Mouse (Mus musculus) neural tube, embryonic 12.5 days (tissue): ENCODE measurements around the gene Irak1bp1. TPM values are rescaled to one million over a fixed set of nuclear protein-coding genes. Genes with fewer than 3 reads are reported as not detected.

Source experiments
- ATAC-seq: fragments of 200-750 bp; cut with Nextera tagmentation; 2 replicates; pipeline ENCODE4 v1.8.0; 2017; ENCODE audit warnings: low read depth, mild to moderate bottlenecking, moderate TSS enrichment, moderate library complexity; ENCODE audit not compliant: low FRiP score
- H3K27ac ChIP-seq: fragments of 300-500 bp; sonication (generic); 2 replicates; pipeline ENCODE4 v1.5.1; 2016
- H3K27me3 ChIP-seq: fragments of 300-500 bp; sonication (generic); replicated peaks from 2 replicates; pipeline ENCODE4 v1.6.1; 2016; ENCODE audit warnings: mild to moderate bottlenecking
- H3K36me3 ChIP-seq: fragments of 300-500 bp; sonication (generic); 2 replicates; pipeline ENCODE4 v1.6.1; 2016; ENCODE audit warnings: mild to moderate bottlenecking
- H3K4me1 ChIP-seq: fragments of 300-500 bp; sonication (generic); 2 replicates; pipeline ENCODE4 v1.6.1; 2016
- H3K4me2 ChIP-seq: fragments of 300-500 bp; sonication (generic); replicated peaks from 2 replicates; pipeline ENCODE4 v1.6.1; 2016; ENCODE audit warnings: mild to moderate bottlenecking
- H3K4me3 ChIP-seq: fragments of 300-500 bp; sonication (generic); 2 replicates; pipeline ENCODE4 v1.5.1; 2016
- H3K9ac ChIP-seq: fragments of 300-500 bp; sonication (generic); 2 replicates; pipeline ENCODE4 v1.6.1; 2016; ENCODE audit warnings: mild to moderate bottlenecking
- H3K9me3 ChIP-seq: fragments of 300-500 bp; sonication (generic); 2 replicates; pipeline ENCODE4 v1.6.1; 2016; ENCODE audit warnings: mild to moderate bottlenecking
- WGBS: fragments of 180-500 bp; shearing (Covaris S2); methylation state at CpG from one replicate; pipeline ENCODE4 v1.1.7; 2016; 5-methylcytosine and 5-hydroxymethylcytosine counted together
- polyA plus RNA-seq: library from polyadenylated mRNA; unstranded; fragments of >200 nt; fragmentation: Nextera tagmentation; extraction: Ambion mirVana; gene quantifications from 2 replicates; pipeline ENCODE4 v1.2.1, GENCODE M21; 2016

Irak1bp1 gene
- 27.1 and 27.7 TPM in 2 replicates for polyA plus RNA-seq

DNA sequence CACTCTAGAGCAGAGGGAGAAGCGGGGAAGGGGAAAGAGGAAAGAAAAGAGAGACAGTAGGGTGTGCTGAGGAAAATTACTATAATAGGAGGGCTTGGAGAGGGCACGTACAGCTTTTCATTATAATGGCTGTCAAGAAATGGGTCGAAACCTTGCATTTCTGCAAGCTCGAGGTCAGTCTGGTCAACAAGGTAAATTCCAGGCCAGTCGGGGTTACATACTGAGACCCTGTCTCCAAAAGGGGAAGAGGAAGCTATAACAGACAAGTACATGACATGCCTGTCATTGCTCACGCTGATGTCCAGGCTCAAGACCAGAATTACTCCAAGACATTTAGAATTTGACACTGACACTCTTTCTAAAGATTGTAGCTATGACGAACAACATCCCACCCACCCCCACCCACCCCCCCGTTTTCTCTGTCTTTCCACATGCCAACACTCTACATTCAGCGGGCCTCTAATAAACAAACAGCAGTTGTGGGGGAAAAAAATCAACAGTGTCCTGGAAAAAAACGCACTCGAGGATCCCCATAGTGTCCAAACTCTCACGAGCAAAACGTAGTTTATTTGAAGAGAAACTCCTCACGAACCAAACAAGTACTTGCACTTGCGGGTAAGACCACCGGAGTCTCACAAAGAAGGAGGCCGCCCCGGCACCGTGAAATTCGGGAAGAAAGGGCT, at the start of gene Irak1bp1:
Gene Irak1bp1 (plus strand): TSS at position 534 of the 683 bp plus-strand sequence.
- peak within 1 kb of the TSS; percentile 85 for H3K9ac ChIP-seq
- no peaks in the 10 kb centered on the region for H3K27me3 ChIP-seq
- peaks cover 3% of the 10 kb centered on the region; the same call in 1 of the 2 replicates for H3K36me3 ChIP-seq
- peak within 1 kb of the TSS; percentile 65 for H3K4me2 ChIP-seq
- H3K9me3 ChIP-seq, result no peaks in the 10 kb centered on the region
- H3K27ac ChIP-seq, result peak within 1 kb of the TSS; percentile 84
- 14% methylated on average over 20 of the region's 20 CpGs for WGBS
- peak within 1 kb of the TSS; percentile 78 for H3K4me3 ChIP-seq
- peaks cover 5% of the 10 kb centered on the region; the same call in 1 of the 2 replicates for H3K4me1 ChIP-seq
- ATAC-seq, result peak; percentile 34

DNA sequence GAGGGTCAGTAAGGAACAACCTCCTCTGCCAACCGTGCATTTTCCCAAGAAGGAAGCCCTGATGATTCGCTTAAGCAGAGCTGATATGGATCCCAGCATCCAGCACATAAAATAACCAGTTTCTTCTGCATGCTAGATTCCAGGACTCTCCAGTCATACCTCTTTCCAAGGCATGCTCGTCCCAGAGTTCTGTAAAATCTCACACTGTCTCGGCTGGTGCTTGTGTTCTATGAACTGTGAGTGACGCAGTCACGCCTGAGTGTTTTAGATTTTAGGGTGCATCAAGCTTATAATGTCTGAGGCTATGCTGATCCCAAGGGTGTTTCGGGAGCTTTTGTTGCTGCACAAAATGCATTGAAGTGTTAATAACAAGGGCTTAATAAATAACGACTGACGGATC, 41.0 kb upstream of the Irak1bp1 start:
- Histone ChIP-seq H3K27ac (no peak overlapping the region), H3K4me2 (no peak overlapping the region), H3K9ac (no peak overlapping the region), H3K36me3 (no peaks in the 10 kb centered on the region), H3K9me3 (no peaks in the 10 kb centered on the region), H3K4me1 (peaks cover 3% of the 10 kb centered on the region; the same call in 1 of the 2 replicates), H3K27me3 (no peaks in the 10 kb centered on the region), H3K4me3 (no peak overlapping the region)
- ATAC-seq, result no peak
- 41% methylated on average over 9 of the region's 9 CpGs for WGBS

DNA sequence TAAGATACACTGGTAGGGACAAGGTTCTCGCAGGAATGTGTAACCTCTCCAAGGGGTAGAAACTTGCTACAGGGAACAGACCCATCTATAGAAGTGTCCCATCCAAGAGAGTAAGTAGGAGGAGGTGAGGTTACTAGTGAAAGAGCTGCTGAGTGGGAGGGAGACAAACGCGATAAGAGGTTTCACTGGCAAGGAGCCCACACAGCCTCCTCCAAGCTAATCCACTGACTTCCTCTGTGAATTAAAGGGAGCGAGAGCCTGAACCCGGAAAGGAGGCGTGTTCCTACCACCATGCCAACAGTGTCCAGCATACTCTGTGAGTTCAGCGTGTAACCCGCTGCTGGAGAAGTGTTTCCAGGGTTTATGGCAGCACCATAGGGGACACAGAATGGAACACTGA, 29.0 kb upstream of the Irak1bp1 start:
- ATAC-seq, result no peak
- Histone ChIP-seq H3K9ac (no peak overlapping the region), H3K27ac (no peak overlapping the region), H3K27me3 (no peaks in the 10 kb centered on the region), H3K4me3 (no peak overlapping the region), H3K4me1 (no peaks in the 10 kb centered on the region), H3K36me3 (no peaks in the 10 kb centered on the region), H3K4me2 (no peak overlapping the region), H3K9me3 (no peaks in the 10 kb centered on the region)
- 88% methylated on average over 8 of the region's 8 CpGs for WGBS

DNA sequence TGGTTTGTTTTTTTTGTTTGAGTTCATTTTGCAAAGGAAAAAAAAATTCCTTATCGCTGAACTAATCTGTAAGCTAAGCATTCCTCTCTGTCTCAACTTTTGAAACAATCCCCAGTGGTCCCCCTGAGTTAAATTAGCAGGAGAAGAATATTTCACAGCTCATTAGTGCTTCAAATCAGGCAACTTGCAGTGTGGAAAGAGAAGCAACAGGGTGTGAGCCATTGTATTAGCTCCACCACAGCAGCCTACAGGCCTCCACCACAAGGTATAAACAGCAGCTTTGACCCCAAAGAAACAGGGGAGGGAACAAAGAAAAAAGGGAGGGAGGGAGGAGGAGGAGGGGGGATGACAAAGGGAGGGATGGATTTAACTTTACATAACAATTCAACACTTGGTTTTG, 22.2 kb upstream of the Irak1bp1 start:
- Histone ChIP-seq H3K36me3 (no peaks in the 10 kb centered on the region), H3K9ac (no peak overlapping the region), H3K27me3 (no peaks in the 10 kb centered on the region), H3K27ac (no peak overlapping the region), H3K4me2 (no peak overlapping the region), H3K4me3 (no peak overlapping the region), H3K9me3 (no peaks in the 10 kb centered on the region), H3K4me1 (peaks cover 4% of the 10 kb centered on the region; the same call in 1 of the 2 replicates)
- ATAC-seq, result no peak
- 10% methylated on average over 1 of the region's 1 CpGs for whole genome bisulfite sequencing

DNA sequence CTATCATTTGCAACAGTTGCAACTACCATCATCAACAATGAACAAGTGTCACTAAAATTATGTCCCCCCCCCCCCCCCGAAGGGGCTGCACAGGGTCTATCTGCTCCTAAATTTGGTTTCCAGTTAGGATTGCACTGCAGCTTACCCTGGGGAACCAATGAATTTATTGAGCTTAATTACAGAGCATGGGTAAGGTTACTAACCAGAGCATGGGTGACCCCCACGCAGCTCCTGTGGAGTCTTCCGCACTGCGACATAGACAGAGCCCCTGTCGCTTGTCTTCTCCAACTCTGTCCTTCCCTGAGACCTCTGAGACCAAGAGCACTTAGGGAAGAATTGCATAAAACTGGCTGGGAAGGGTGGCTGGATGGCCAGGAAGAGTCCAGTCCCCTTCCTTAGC, 21.7 kb upstream of the Irak1bp1 start:
- no peaks in the 10 kb centered on the region for H3K9me3 ChIP-seq
- H3K4me3 ChIP-seq, result no peak overlapping the region
- no peak overlapping the region for H3K9ac ChIP-seq
- no peaks in the 10 kb centered on the region for H3K27me3 ChIP-seq
- H3K27ac ChIP-seq, result no peak overlapping the region
- H3K4me2 ChIP-seq, result no peak overlapping the region
- ATAC-seq, result no peak
- no peaks in the 10 kb centered on the region for H3K36me3 ChIP-seq
- peaks cover 4% of the 10 kb centered on the region; the same call in 1 of the 2 replicates for H3K4me1 ChIP-seq
- WGBS, result 41% methylated on average over 5 of the region's 5 CpGs

DNA sequence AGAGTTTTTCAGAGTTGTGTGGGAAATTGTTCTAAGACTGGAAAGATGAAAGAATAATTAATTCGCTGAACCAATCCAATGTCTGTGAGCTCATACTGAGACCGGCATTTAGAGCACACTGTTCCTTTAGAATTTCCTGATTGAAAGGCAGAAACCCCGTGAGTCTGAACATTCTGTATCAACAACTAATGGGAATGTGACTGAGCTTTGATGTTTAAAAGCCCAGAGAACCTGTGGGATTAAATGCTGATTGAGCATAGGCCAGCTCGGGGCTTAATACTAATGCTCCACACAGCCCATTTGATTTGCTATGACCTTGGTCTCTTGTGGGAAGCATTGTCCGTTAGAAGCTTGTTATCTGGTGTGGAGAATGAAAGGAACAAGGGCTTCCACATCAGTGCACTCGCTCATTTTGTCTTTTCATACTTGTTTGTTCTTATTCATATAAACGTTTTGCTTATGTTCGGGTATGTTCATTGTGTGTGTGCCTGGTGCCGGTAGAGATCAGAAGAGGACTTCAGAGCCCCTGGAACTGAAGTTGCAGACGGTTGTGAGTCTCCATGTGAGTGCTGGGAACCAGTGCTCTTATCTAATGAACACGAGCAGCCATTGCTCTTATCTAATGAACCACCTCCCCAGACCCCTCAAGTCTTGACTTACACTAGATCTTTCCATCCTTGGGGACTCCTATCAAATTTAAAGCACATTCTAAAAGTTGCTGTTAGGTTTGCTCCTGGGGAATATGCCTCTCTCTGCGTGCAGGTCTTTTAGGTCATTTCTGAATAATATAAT, 17.0 kb upstream of the Irak1bp1 start:
- Histone ChIP-seq H3K9me3 (no peaks in the 10 kb centered on the region), H3K27ac (no peak overlapping the region), H3K4me2 (no peak overlapping the region), H3K9ac (no peak overlapping the region), H3K36me3 (no peaks in the 10 kb centered on the region), H3K4me1 (peaks cover 4% of the 10 kb centered on the region; the same call in 1 of the 2 replicates), H3K27me3 (no peaks in the 10 kb centered on the region), H3K4me3 (no peak overlapping the region)
- WGBS, result 75% methylated on average over 12 of the region's 12 CpGs
- ATAC-seq, result no peak

DNA sequence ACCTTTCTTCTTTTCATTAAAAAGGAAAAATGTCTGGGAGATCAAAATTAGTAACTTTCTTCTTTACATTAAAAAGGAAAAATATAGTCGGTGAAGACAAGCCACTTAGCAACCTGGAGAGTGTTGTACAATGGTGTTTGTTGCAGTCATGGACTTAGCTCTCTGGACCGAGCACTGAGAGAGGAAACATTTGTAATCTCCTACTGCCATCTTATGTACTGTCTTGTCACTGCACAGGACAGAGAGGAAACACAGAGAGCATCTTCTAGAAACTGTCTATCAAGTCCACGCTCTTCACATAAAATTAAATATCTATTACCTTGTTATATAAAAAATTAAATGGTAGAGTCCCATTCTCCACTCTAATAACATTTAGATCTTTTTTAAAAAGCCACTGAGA, 14.8 kb upstream of the Irak1bp1 start:
- Histone ChIP-seq H3K9me3 (no peaks in the 10 kb centered on the region), H3K4me3 (no peak overlapping the region), H3K4me1 (no peaks in the 10 kb centered on the region), H3K27ac (no peak overlapping the region), H3K9ac (no peak overlapping the region), H3K27me3 (no peaks in the 10 kb centered on the region), H3K4me2 (no peak overlapping the region), H3K36me3 (no peaks in the 10 kb centered on the region)
- WGBS, result 60% methylated on average over 3 of the region's 3 CpGs
- no peak for ATAC-seq

DNA sequence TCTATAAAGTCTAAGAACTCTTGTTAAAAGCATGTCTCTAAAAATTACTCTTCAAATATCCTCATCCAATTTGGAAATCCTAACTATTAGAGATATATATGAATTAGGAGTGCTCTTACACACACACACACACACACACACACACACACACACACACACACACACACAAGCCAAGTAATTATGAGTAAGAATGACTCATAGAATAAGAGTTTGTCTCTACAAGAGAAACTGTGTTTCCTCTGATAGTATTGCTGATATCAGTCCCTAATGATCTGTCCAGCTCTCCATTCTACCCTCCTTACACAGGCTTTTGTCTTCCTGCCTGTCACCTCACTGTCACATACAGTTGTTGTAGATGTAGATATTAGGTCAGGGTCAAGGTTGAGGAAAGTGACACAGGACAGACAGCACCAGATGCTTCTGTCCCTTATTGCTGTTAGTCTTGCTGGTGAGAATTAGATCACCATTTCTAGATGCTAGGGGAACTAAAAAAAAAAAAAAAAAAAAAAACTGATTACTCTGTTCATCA, 14.0 kb upstream of the Irak1bp1 start:
- ATAC-seq, result no peak
- H3K27ac ChIP-seq, result no peak overlapping the region
- H3K9ac ChIP-seq, result no peak overlapping the region
- H3K27me3 ChIP-seq, result no peaks in the 10 kb centered on the region
- no peaks in the 10 kb centered on the region for H3K36me3 ChIP-seq
- H3K9me3 ChIP-seq, result no peaks in the 10 kb centered on the region
- H3K4me1 ChIP-seq, result no peaks in the 10 kb centered on the region
- H3K4me2 ChIP-seq, result no peak overlapping the region
- H3K4me3 ChIP-seq, result no peak overlapping the region

DNA sequence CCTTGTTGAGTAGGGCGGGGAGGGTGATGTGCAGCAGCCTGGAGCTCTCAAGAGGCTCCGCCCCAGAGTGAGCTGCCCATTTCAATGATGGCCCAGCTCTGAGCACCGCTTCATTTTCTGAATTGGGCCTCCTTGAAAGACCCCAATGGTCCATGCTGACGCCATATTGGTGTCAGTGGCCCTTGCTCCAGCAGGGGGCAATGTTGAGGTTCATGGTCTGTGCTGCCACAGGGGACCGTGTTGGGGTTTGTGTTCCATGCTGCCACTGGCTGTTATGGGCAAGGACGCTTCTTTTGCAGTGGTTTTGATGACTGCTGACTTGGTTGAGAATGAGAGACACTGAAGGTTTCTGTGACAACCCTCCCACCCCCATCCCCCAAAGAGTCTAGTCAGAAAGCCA, 2.9 kb upstream of the Irak1bp1 start:
- H3K4me1 ChIP-seq, result peaks cover 5% of the 10 kb centered on the region; the same call in 1 of the 2 replicates
- H3K9ac ChIP-seq, result no peak overlapping the region
- no peaks in the 10 kb centered on the region for H3K9me3 ChIP-seq
- no peak overlapping the region for H3K4me2 ChIP-seq
- WGBS, result 92% methylated on average over 6 of the region's 6 CpGs
- no peaks in the 10 kb centered on the region for H3K27me3 ChIP-seq
- no peak overlapping the region for H3K4me3 ChIP-seq
- no peak for ATAC-seq
- no peak overlapping the region for H3K27ac ChIP-seq
- H3K36me3 ChIP-seq, result peaks cover 3% of the 10 kb centered on the region; the same call in 1 of the 2 replicates

DNA sequence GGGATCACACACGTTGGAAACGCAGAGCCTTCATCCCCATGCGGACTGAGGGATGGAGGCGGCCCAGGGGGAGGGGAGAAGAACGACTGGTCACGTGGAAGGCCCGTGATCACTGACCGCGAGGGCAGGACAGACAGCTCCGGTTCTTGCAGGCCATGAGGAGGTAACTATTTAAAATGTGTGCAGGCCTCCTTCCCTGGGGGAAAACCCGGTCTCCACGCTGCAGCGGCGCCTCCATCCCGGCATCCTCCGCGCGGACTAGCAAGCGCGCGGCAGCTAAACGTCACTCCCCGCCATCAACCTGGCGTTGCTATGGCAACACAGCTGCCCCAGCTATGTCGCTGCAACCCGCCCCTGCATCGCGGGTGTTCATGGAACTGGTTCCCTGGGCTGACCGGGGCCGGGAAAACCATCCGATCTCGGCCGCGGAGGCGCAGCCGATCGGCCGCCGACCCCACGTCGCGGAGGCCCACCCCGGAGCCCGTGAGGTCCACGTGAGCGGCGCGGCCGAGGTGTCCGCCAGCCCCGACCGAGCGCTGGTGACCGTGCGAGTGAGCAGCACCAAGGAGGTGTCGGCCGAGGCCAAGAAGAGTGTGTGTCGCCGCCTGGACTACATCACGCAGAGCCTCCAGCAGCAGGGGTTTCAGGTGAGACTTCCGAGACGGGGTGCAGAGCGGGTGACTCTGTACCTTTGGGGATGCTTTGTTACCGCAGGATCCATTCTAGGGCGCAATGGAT, 522 bp downstream of the Irak1bp1 start:
- peak; percentile 97 for ATAC-seq
- 1% methylated on average over 65 of the region's 65 CpGs for WGBS
- H3K36me3 ChIP-seq, result peaks cover 3% of the 10 kb centered on the region; the same call in 1 of the 2 replicates
- no peaks in the 10 kb centered on the region for H3K27me3 ChIP-seq
- H3K9me3 ChIP-seq, result no peaks in the 10 kb centered on the region
- peak overlapping the region; percentile 85 for H3K9ac ChIP-seq
- peak overlapping the region; percentile 65 for H3K4me2 ChIP-seq
- peaks cover 5% of the 10 kb centered on the region; the same call in 1 of the 2 replicates for H3K4me1 ChIP-seq
- peak overlapping the region; percentile 84 for H3K27ac ChIP-seq
- peak overlapping the region; percentile 78 for H3K4me3 ChIP-seq

DNA sequence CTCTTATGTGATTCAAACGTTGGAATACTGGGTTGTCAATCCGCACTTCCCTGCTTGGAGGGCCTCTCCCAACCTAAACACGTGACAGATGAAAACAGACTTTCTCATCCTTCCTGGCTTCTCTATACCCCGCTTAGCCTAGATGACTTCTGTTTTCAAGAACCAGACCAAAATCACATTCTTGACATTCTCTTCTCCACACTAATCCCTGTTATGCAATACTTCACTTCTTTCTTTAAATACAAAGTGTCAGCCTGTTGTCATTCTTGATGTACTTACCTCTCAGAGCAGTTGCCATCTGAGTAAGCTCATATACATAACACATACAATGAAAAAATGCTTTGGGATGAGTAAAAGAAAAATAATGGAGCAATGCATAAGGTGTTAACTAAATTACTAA, 2.6 kb downstream of the Irak1bp1 start:
- no peak overlapping the region for H3K9ac ChIP-seq
- H3K36me3 ChIP-seq, result no peaks in the 10 kb centered on the region
- 72% methylated on average over 4 of the region's 4 CpGs for WGBS
- H3K9me3 ChIP-seq, result no peaks in the 10 kb centered on the region
- H3K4me3 ChIP-seq, result no peak overlapping the region
- ATAC-seq, result no peak
- H3K4me2 ChIP-seq, result no peak overlapping the region
- no peak overlapping the region for H3K27ac ChIP-seq
- H3K4me1 ChIP-seq, result peaks cover 9% of the 10 kb centered on the region; the same call in 1 of the 2 replicates
- H3K27me3 ChIP-seq, result no peaks in the 10 kb centered on the region

DNA sequence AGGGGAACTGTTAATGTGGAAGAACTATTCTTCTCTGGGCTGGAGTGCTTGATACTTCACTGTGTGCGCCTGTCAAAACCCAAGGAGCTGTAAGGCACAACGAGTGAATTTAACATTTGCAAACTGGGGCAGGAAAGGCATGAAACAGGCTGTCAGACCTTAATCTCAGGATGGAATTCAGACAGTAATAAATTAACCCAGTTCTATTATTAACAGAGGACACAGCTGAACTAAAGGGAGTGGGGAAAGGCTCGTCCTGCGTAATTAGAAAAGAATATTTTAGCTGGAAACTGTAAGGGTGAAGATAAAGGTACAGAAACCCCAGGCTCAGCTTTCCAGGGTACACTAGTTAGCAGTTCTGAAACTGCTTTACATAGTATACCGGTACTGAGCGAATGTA, 6.6 kb downstream of the Irak1bp1 start:
- Histone ChIP-seq H3K9ac (no peak overlapping the region), H3K4me3 (no peak overlapping the region), H3K4me2 (no peak overlapping the region), H3K27ac (no peak overlapping the region), H3K27me3 (no peaks in the 10 kb centered on the region), H3K9me3 (no peaks in the 10 kb centered on the region), H3K4me1 (0 out of 2 replicates have a peak, but pooled peaks cover 4% of the 10 kb centered on the region), H3K36me3 (peaks cover 9% of the 10 kb centered on the region; the same call in 1 of the 2 replicates)
- ATAC-seq, result no peak
- WGBS, result 60% methylated on average over 6 of the region's 6 CpGs
